Mouse (Mus musculus) cerebellum, postnatal 14 days (tissue): ENCODE data around the gene Ppil3.

Experiments
- DNase-seq, 2 experiments: peaks; one replicate each; pipeline ENCODE4 v3.0.0; 2021; ENCODE audit warnings: mixed read lengths in 2 of 2

Gene Ppil3

DNA sequence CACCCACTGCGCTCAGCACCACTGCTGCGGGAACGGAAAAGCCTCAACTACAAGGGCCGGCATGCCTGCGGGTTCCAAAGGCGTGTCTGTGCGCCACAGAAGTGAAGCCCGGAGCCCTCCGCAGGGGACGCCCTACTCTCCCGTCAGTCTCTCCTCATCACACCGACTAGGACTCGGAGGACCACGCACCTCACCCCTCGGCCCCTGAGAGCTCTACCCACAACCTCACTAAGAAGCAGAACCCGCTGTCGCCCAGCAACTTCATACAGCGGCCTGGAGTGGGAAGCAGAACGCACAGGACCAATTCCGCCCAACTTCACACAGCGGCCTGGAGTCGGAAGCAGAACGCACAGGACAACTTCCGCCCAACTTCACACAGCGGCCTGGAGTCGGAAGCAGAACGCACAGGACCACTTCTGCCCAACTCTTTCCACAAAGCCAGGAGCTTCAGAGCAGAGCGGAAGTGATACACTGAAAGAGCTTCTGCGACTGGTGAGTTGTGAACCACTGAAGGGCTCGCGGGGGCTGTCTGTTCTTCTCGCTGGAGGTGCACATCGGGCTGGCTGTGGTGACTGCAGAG, at the start of gene Ppil3, which contains the start of gene Nif3l1:
Ppil3 (minus strand) TSS at position 344 of the 580 bp plus-strand sequence.
Nif3l1 (plus strand) TSS at position 9 of the 580 bp plus-strand sequence.
- DNase-seq: peak; percentile 83 to 84

DNA sequence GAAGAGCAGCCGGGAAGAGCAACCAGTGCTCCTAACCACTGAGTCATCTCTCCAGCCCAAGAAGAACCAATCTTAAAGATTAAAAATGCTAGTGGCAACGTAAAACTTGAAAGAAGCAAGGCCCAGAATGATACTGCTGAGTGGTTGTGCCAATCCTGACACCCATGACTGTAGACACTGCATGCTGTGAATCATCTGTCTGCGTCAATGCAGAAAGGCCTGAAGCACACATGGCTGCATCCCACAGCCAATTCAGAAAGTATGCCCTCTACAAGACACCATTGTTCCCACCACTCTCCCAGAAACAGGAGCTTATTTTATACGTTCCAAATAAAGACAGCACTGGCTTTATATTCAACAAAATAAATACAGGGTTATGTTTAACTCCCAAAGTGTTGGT, 37.4 kb upstream of the Ppil3 start:
- DNase-seq: no peak

DNA sequence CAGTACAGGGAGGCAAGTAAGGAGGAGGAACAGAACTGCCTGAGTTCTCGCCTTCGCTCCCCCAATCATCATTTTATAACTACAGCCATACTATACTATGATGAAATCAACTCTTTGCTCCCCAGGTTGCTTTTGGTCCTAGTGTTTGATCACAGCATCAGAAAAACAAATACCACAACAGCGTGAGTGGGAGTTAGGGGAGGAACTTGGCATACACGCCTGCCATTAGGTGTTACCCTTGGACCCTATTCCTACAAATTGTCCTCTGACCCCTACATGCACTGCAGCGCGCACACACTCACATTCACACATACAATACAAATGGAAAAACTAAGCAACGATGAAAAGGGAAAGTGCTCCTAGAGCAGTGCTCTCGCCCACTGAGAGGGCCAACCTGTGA, 30.4 kb upstream of the Ppil3 start:
- no peak for DNase-seq

DNA sequence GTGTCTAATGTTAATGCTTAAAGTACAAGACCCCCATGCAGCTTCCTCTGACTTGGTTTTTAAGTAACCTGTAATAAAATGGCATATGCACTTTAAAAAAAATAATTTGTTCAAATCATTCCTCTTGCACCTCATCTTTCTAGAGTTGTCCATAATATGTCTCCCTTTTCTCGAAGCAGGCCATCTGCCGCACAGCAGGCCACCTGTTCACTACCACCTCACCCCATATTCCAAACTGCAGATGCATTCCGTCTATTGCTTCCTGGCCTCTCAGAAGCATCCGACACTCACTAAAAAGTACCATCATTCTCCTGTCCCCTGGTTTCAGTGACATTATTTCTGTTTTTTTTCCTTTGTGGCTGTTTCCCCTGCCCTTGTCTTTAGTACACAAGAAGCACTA, 20.3 kb upstream of the Ppil3 start:
- DNase-seq: peak; percentile 20 to 27

DNA sequence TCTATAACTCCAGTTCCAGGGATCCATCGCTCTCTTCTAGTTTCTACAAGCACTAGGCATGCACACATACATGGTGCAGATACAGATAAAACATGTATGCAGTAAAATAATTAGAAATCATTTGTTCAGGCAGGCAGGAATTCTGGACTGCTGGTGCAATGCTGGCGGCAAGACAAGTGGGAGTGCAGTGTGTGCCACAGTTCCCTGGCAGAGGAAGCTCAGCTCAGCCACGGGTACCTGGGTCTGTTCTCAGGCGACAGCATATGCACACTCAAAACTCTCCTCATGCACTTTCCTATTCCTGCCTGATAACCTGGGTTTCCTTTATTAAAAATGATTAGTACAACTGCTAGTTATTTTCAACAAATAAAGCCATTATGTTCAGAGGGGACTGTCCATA, 19.8 kb upstream of the Ppil3 start:
- DNase-seq: peak; percentile 54 to 60

DNA sequence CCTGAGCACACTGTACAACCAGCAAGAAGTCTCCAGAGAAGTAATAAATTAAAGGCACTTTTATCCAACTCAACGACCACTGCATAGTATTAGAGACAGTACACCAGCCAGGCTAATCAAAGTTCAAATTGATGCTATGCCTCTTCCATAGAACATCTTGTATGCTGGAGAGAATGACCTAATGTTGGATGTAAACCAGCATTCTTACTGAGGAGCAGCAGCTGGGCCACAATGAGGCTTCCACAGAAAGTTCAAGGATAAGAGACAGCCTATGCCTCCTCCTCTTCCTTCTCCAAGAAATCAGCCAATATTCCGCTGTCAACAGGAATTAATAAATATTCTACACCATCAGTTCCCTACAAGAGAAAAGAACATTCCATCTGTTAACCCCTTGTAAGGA, 18.6 kb upstream of the Ppil3 start:
- DNase-seq: no peak

DNA sequence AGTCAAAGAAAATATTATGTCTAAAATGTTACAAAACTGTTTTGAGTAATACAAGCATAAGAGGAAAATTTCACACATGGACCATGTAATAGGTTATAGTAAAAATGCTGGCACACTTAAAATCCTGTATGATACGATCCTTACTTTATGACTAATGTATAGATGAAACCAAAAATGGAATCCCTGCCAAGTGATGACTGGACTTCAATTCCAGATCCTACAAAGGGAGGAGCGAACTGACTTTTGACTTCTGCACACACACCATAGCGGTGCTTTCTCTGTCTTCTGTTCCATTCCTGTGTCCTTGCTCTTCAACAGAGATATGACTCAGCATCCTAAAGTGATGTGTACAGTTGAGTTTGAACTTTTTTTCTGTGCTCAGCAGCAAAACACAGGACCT, 15.3 kb upstream of the Ppil3 start:
- no peak for DNase-seq

DNA sequence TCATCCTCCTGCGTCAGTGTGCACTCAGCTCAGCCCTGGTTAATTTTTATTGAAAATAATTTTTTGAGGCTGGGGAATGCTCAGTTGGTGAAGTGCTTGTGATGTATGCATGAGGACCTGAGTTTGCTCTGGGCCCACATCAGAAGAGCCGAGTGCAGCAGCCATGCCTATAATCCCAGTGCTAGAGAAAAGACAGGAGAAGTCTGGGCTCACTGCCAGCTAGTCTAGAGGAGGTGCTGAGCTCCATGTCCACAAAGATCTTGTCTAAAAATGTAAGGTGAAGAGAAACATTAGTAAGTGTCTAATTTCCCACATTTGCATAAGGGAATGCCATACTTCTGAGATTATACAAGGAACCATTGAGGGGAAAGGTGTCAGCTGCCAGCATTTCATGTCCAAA, 13.6 kb upstream of the Ppil3 start:
- peak; percentile 55 to 66 for DNase-seq

DNA sequence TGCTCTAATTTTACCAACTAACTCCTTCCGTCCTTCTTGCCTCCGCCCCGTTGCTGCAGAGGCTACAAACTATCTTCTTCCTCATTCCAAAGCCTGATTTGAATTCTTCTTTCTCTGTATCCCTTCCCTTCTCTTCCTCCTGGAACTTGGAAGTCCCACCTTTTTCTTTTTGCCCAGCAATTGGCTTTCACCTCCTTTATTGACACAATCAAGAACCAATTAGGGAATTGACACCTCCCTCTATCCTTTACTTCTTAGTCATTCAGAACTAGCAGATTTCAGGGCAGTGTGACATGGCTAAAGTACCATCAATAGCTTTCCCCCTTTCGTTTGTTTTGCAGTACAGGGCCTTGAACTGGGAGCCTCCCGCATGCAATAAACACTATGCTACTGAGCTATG, 12.9 kb upstream of the Ppil3 start:
- no peak for DNase-seq

DNA sequence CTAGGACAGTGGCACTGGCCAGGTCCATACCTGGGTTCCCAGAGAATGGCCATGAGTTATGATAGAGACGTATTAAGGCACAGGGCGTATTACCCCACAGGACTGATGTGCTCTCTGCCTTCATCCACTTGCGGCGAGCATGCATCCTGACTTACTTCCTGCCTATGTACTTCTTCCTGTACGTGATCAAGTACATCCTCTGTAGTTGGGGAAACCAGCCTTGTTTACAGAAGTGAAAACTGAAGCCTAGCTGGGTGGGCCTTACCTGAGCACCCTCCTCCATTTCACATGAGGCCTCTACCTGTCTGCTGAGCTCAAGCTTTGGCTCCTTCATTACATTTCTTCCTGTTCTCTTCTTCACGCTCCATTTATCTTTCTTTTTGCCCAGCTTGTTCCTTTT, 9.0 kb upstream of the Ppil3 start:
- no peak for DNase-seq

DNA sequence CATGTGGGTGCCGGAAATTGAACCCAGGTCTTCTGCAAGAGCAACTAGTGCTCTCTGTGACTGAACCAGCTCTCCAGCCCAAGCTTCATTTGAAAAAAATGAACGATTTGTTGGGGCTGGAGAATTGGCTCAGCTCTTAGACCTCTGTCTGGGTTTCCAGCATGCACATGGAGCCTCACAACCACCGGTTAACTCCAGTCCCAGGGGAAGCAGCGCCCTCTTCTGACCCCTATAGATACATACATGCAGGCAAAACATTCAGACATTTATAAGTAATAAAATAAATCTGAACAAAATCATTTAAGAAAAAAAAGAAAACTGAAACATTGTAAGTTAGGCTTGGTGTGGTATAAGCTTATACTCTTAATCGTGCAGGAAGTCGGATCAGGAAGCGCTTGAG, 3.1 kb upstream of the Ppil3 start:
- DNase-seq: no peak

DNA sequence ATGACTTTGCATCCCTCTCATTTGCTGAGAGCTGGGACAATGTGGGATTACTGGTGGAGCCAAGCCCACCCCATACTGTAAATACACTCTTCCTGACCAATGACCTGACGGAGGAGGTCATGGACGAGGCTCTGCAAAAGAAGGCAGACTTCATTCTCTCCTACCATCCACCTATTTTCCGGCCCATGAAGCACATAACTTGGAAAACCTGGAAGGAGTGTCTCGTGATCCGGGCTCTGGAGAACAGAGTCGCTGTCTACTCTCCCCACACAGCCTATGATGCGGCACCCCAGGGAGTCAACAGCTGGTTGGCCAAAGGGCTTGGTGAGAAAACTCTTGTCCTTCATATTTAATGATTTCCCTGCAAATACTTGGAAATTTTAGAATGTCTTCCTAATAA, 2.5 kb upstream of the Ppil3 start:
- DNase-seq: no peak

DNA sequence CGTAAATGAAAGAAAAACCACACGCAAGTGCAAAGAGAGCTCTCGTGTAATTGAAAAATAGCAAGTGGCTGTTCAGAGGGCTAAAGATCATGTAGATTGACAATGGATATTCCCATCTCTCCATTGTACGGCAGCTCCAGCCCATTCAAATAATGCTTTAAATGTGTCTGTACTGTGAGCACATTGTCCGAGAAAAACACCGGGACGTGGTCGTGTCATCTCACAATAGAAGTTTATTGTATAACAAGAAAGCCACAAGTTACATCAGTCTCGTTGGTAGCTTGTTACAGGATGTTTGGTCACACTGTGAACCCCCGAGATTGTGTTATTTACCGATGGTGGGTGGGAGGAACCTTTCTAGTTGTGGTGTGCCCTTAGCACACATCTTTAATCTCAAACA, 575 bp upstream of the Ppil3 start:
- DNase-seq: no peak

DNA sequence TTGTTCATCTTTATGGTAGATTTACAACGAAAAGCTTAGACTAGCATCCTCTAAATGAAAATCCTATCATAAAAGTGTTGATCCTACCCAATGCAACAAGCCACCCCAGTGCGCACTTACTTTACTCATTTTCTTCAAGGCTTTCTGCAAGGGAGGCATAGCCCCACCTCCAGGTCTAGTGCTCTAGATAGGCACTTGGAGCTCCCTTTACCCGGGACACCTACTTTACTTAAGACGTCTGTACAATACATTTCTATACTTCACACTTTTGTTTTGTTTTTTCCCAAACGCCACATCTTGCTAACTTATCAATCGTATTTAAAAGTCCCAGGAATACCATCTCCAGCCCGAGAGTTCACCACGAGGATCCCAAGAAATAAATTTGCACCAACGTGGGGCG, 595 bp downstream of the Ppil3 start:
- DNase-seq: no peak

DNA sequence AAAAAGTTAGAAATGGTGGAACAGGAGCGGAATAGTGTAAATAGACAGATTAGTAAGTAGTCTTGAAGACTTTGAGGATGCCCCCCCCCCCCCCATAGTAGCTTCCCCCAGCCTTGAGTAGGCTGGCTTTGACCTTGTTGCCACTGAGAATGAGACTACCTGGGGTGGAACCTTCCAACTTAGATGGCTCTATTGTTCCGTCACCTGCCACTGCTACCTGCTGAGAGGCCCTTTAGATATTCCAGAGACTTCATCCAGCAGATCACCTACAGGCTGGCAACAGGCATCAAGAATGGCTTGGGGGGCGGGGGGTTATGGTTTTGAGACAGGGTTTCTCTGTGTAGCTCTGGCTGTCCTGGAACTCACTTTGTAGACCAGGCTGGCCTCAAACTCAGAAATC, 20.7 kb downstream of the Ppil3 start:
- no peak for DNase-seq

DNA sequence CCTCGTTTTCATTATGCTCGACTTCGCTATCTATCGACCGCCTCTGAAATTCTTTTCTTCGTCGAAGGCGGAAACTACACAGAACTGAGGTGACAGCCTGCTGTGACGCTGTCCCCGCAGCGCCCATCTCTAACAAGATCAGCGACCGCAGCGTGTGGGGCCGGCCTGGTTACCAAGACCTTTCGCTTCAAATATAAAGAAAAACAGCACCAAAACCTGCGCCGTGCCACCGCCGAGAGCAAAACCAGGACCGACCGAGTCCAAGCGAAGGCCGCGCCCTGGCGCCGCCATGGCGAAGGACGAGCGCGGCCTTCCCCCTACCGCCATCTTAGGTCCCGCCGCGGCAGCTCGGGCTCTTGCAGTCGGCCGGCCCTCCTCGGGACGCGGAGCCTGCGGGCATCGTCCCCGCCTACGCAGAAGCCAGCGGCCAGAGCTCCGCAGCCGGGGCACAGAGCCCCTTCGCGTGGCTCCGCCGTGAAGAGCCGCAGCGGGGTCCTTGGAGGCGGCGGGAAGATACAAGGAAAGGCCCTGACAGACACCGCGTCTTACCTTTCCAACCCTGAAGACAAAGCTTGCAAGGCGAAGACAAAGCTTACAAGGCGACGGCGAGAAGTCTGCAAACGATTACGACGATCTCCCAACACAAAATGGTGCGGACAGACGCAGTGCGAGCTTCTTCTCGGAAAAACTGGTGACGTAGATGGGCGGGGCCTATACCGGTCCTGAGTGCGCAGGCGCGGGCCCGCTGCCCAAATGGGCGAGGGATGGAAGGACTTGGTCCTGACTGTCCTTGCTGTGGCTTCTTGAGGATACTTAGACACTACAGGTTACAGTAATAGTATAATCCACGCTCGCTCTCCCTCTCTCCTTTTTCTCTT, 21.7 kb downstream of the Ppil3 start, which contains the start of gene Clk1:
Clk1 (minus strand) TSS at position 696 of the 878 bp plus-strand sequence.
- DNase-seq: peak; percentile 99 to 100

DNA sequence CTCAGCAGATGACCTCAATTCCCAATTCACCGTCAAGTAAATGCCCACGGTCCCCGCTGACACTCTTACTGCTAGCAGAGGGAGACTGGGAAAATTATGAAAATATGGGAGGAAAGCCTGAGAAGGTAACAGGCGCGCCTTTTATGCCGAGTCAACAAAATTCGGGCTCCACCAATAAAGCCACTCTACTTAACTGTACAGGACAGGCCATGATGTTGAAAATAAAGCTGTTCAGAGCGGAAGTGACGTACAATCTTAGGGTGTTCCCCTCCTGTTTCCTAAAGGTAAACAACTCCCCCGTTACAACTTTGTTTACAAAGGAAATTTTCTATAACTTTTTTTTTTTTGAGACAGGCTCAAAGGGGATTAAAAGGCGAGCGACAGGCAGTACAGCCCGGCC, 22.4 kb downstream of the Ppil3 start:
- peak; percentile 35 to 37 for DNase-seq

DNA sequence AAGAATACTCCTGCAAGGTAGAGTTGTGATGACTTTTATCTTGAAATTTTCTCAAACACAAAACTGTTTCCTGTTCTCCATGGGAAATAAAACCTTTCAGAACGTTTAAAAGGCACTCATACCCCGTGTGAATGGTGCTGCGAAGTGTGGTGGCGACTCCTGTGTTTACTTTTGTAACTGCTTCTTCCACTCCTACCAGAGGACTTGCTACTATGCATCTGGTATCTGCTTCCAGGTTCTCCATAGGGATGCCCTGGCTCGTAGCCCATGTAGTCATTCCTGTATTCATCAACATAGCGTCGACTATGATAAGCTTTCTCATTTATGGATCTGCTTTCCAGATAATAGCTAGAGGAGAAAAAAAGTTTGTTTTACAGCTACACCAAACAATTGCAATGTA, 24.3 kb downstream of the Ppil3 start:
- DNase-seq: peak; percentile 76 to 77

DNA sequence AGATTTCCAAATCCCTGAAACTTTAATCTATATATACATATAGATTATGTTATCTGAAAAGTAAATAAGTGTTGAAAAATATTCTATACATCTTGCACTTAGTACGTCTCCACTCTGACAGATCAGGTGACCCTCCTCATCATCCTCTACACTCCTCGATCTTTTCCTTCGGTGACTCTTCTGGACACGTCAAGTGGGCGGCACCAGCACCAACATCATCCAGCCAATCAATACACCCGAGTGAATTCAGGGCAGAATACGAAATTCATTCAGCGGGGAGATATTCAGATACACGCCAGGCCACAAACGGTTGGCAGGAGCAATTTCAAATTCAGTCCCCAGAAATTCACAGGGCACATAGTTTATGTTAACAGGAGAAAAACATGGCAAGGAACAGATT, 25.3 kb downstream of the Ppil3 start:
- no peak for DNase-seq

DNA sequence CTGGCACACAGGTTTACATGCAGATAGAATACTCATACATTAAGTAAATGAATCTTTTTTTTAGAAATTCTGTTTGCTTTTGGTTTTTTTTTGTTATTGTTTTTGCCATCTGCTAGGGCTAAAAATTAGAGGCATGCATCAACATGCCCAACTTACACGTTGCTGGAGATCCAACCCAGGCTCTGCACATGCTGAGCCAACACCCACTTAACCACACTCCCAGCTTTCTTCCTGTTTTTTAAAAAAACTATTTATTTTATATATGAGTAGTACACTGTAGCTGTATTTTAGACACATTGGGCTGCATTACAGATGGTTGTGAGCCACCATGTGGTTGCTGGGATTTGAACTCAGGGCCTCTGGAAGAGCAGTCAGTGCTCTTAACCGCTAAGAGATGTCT, 29.2 kb downstream of the Ppil3 start:
- no peak for DNase-seq

DNA sequence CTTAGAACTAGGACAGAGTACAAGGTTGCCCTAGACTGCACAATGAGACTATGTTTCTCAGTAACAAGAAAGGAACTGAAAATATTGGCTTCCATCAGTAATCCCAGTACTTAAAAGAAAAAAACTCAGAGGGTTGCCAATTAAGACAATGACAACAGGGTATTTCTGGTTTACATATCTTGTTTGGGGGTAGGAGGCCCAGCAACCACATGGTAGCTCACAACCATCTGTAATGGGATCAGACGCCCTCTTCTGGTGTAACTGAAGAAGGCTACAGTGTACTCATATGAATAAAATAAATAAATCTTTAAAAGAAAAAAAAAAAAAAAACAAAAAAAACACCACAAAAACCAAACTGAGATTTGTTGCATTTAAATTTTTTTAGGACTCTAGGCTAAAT, 29.8 kb downstream of the Ppil3 start:
- DNase-seq: no peak

DNA sequence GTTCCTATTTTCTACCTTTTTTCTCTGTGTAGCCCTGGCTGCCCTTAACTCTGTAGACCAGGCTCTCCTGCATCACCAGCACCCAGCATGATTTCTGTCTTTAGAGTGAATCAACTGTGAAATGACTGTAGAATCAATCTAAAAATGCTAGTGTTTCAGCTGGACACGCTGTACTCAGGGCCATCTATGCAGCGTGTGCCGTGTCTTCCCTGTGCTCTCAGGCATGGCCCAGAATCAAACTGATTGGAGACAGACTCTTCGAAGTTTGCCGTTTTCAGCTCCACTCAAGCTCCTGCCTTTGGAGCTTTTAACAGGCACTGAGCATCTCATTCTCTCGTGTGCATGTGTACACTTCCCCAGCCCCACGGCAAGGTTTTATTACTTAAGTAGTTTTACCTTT, 34.5 kb downstream of the Ppil3 start:
- no peak for DNase-seq

DNA sequence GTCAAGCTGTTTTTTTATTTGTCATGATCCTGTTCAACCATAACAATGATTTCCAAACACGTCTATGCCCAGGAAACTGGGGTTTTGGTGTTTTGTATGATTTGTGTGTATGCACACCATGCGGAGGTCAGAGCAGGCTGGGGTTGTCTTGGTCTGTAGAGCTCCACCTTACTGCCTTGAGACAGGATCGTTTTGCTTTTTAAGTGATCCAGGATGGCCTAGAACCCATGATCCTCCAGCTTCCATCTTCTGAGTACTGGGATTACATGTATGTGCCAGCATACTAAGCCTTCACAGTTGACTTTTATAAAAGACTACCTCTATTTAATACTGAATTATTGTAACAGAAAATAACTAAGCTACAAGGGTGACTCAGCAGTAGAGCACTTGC, 35.1 kb downstream of the Ppil3 start:
- no peak for DNase-seq

DNA sequence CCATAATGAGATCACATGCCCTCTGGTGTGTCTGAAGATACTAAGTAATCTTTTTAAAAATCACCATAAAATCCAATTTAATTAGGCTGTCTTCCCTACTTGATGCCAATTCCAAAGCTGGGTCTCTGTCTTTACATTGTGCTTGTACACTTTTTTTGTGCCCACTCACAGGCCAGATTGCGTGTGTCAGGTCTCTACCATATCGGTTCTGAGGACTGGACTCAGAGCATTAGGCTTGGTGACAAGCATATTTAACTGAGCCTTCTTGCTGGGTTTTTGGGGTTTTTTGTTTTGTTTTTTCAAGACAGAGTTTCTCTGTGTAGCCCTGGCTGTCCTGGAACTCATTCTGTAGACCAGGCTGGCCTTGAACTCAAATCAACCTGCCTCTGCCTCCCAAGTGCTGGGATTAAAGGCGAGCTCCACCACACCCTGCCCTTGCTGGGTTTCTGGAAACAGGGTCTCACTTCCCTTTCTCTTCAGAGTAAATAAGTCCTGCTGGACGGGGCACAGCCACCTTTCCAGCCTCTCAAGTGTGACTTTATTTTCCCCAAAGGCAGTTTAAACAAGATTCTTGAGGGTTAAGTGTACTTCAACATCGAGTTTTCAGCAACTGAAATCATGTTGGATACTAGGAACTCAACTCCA, 35.6 kb downstream of the Ppil3 start:
- no peak for DNase-seq
